Mouse (Mus musculus) myocyte (in vitro differentiated cells): Measurements from ENCODE around the gene 4930556J24Rik.

Experiments used
- CEBPB ChIP-seq: IDR thresholded peaks from 2 replicates; pipeline ENCODE4 v1.6.1; 2011; ENCODE audit warnings: mild to moderate bottlenecking, moderate library complexity; ENCODE audit not compliant: poor library complexity, insufficient read depth, severe bottlenecking
- E2F4 ChIP-seq: IDR thresholded peaks from one replicate; pipeline ENCODE4 v1.6.1; 2011; ENCODE audit warnings: mild to moderate bottlenecking, control low read depth, moderate library complexity; ENCODE audit not compliant: insufficient read depth
- MAX ChIP-seq: IDR thresholded peaks from one replicate; pipeline ENCODE4 v1.6.1; 2011; ENCODE audit warnings: low read depth, mild to moderate bottlenecking, control low read depth
- MYOG ChIP-seq, 3 experiments: IDR thresholded peaks; one replicate each; pipeline ENCODE4 v1.6.1; 2011; ENCODE audit warnings: control low read depth in 2 of 3, low read depth in 2 of 3, mild to moderate bottlenecking in 2 of 3; ENCODE audit not compliant: insufficient read length in 2 of 3, control insufficient read depth in 1 of 3, insufficient read depth in 1 of 3
- POLR2A ChIP-seq: IDR thresholded peaks from one replicate; pipeline ENCODE4 v1.6.1; 2011; ENCODE audit warnings: low read depth, mild to moderate bottlenecking, control low read depth, moderate library complexity; ENCODE audit not compliant: insufficient read length
- POLR2AphosphoS2 ChIP-seq: IDR thresholded peaks from one replicate; pipeline ENCODE4 v1.6.1; 2011; ENCODE audit warnings: low read depth, control low read depth; ENCODE audit not compliant: insufficient read length
- REST ChIP-seq: IDR thresholded peaks from one replicate; pipeline ENCODE4 v1.6.1; 2011; ENCODE audit warnings: mild to moderate bottlenecking, control low read depth, moderate library complexity; ENCODE audit not compliant: insufficient read depth, insufficient read length
- SRF ChIP-seq: IDR thresholded peaks from one replicate; pipeline ENCODE4 v1.6.1; 2011; ENCODE audit warnings: low read depth; ENCODE audit not compliant: control insufficient read depth, insufficient read length

- TF ChIP-seq MAX (no peak), POLR2A (no peak), MYOG (IDR thresholded peaks at IDR 0.05; ENCODE audit: control insufficient read depth in 1 of 3, insufficient read depth in 1 of 3, insufficient read length in 2 of 3, low read depth in 2 of 3) (no peak), POLR2AphosphoS2 (no peak), E2F4 (no peak), SRF (no peak), CEBPB (no peak), REST (no peak)
Observed at GRCm38 (mm10) chr11:3930019-3930418, 46.6 kb downstream of the 4930556J24Rik start.
